Mouse (Mus musculus) myocyte (in vitro differentiated cells): ENCODE results near the gene Tmbim7. TPM values are rescaled to one million over a fixed set of nuclear protein-coding genes. Genes with fewer than 3 reads are reported as not detected.
"Not testable (repeated sequence)": the region's sequence is repeated elsewhere in the genome, so short reads cannot be mapped to it uniquely, and the experiment has no call there.

Experiments used
- H3K27me3 ChIP-seq: one replicate; pipeline ENCODE4 v1.6.1; 2011; ENCODE audit not compliant: control insufficient read depth, insufficient read depth, insufficient read length
- H3K36me3 ChIP-seq: one replicate; pipeline ENCODE4 v1.6.1; 2011; ENCODE audit not compliant: control insufficient read depth, insufficient read depth
- H3K4me2 ChIP-seq: one replicate; pipeline ENCODE4 v1.6.1; 2011; ENCODE audit warnings: low read depth, control low read depth
- H3K4me3 ChIP-seq: one replicate; pipeline ENCODE4 v1.5.1; 2011; ENCODE audit warnings: mild to moderate bottlenecking, control low read depth, moderate library complexity
- H3K79me2 ChIP-seq: one replicate; pipeline ENCODE4 v1.6.1; 2011; ENCODE audit not compliant: control insufficient read depth, insufficient read depth
- H3ac ChIP-seq: one replicate; pipeline ENCODE4 v1.6.1; 2011; ENCODE audit not compliant: control insufficient read depth, insufficient read length
- CEBPB ChIP-seq: IDR thresholded peaks from 2 replicates; pipeline ENCODE4 v1.6.1; 2011; ENCODE audit warnings: mild to moderate bottlenecking, moderate library complexity; ENCODE audit not compliant: poor library complexity, insufficient read depth, severe bottlenecking
- E2F4 ChIP-seq: IDR thresholded peaks from one replicate; pipeline ENCODE4 v1.6.1; 2011; ENCODE audit warnings: mild to moderate bottlenecking, control low read depth, moderate library complexity; ENCODE audit not compliant: insufficient read depth
- MAX ChIP-seq: IDR thresholded peaks from one replicate; pipeline ENCODE4 v1.6.1; 2011; ENCODE audit warnings: low read depth, mild to moderate bottlenecking, control low read depth
- MYOD1 ChIP-seq, 3 experiments: IDR thresholded peaks; one replicate each; pipeline ENCODE4 v1.6.1; 2011; ENCODE audit warnings: control low read depth in 2 of 3, low read depth in 2 of 3, mild to moderate bottlenecking in 2 of 3, moderate library complexity in 1 of 3; ENCODE audit not compliant: insufficient read length in 2 of 3, control insufficient read depth in 1 of 3
- MYOG ChIP-seq, 3 experiments: IDR thresholded peaks; one replicate each; pipeline ENCODE4 v1.6.1; 2011; ENCODE audit warnings: control low read depth in 2 of 3, low read depth in 2 of 3, mild to moderate bottlenecking in 2 of 3; ENCODE audit not compliant: insufficient read length in 2 of 3, control insufficient read depth in 1 of 3, insufficient read depth in 1 of 3
- POLR2A ChIP-seq: IDR thresholded peaks from one replicate; pipeline ENCODE4 v1.6.1; 2011; ENCODE audit warnings: low read depth, mild to moderate bottlenecking, control low read depth, moderate library complexity; ENCODE audit not compliant: insufficient read length
- POLR2AphosphoS2 ChIP-seq: IDR thresholded peaks from one replicate; pipeline ENCODE4 v1.6.1; 2011; ENCODE audit warnings: low read depth, control low read depth; ENCODE audit not compliant: insufficient read length
- REST ChIP-seq: IDR thresholded peaks from one replicate; pipeline ENCODE4 v1.6.1; 2011; ENCODE audit warnings: mild to moderate bottlenecking, control low read depth, moderate library complexity; ENCODE audit not compliant: insufficient read depth, insufficient read length
- SRF ChIP-seq: IDR thresholded peaks from one replicate; pipeline ENCODE4 v1.6.1; 2011; ENCODE audit warnings: low read depth; ENCODE audit not compliant: control insufficient read depth, insufficient read length
- TCF12 ChIP-seq: IDR thresholded peaks from one replicate; pipeline ENCODE4 v1.6.1; 2011; ENCODE audit warnings: mild to moderate bottlenecking, control low read depth; ENCODE audit not compliant: poor library complexity, insufficient read depth, severe bottlenecking
- TCF3 ChIP-seq: IDR thresholded peaks from one replicate; pipeline ENCODE4 v1.6.1; 2011; ENCODE audit warnings: low read depth, control low read depth; ENCODE audit not compliant: insufficient read length
- USF1 ChIP-seq: IDR thresholded peaks from one replicate; pipeline ENCODE4 v1.6.1; 2011; ENCODE audit warnings: low read depth, mild to moderate bottlenecking, control low read depth, moderate library complexity
- polyA plus RNA-seq: library from polyadenylated mRNA; unstranded; fragments of >200 nt; fragmentation: generic; extraction: Trizol; gene quantifications from one replicate; pipeline ENCODE4 v1.2.1, GENCODE M21; 2012; ENCODE audit warnings: missing spikeins

Tmbim7 gene
- polyA plus RNA-seq, 1 experiment = not detected

DNA sequence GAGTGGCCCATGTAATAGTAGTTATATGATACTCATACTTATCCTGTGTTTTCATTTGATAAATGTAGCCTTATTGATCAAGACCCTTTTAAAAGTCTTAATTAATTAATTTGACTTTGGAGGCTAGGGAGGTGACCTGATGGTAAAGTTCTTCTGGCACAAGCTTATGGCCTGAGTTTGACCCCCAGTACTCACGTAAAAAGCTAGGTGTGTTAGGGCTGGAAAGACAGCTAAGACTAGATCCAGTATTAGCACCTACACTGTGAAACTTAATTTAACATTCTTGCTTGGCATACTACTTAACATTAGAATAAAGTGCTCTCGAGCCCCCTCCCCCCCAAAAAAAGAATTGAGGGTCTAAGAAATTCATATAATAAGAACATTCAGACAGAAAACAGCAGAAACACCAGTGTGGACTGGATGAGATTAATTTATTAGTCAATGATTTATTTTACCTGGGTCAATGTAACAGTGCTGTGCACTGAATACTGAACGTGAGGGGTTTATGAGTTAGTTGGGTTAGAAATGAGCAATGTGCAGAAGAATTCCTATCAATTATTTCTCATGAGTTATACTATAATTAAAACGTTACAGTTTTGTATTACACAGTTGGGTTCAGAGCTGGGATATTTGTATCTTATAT is 2.7 kb upstream of the Tmbim7 start:
- H3K36me3 ChIP-seq = peaks cover 9% of the 10 kb centered on the region
- peak overlapping the region; percentile 25 for H3K4me2 ChIP-seq
- peak overlapping the region; percentile 81 for H3ac ChIP-seq
- peaks cover 24% of the 10 kb centered on the region for H3K79me2 ChIP-seq
- H3K27me3 ChIP-seq = no peaks in the 10 kb centered on the region
- no peak for TF ChIP-seq MAX
- TF ChIP-seq POLR2A = no peak
- TF ChIP-seq TCF3 = no peak
- TF ChIP-seq USF1 = no peak
- no peak for TF ChIP-seq E2F4
- TF ChIP-seq MYOD1 (IDR thresholded peaks at IDR 0.05; ENCODE audit: control insufficient read depth in 1 of 3, insufficient read length in 2 of 3, low read depth in 2 of 3) = no peak
- no peak for TF ChIP-seq POLR2AphosphoS2
- TF ChIP-seq MYOG (IDR thresholded peaks at IDR 0.05; ENCODE audit: control insufficient read depth in 1 of 3, insufficient read depth in 1 of 3, insufficient read length in 2 of 3, low read depth in 2 of 3) = no peak
- TF ChIP-seq CEBPB = no peak
- no peak for TF ChIP-seq REST
- TF ChIP-seq SRF = no peak
- no peak for TF ChIP-seq TCF12
- no peak overlapping the region for H3K4me3 ChIP-seq

DNA sequence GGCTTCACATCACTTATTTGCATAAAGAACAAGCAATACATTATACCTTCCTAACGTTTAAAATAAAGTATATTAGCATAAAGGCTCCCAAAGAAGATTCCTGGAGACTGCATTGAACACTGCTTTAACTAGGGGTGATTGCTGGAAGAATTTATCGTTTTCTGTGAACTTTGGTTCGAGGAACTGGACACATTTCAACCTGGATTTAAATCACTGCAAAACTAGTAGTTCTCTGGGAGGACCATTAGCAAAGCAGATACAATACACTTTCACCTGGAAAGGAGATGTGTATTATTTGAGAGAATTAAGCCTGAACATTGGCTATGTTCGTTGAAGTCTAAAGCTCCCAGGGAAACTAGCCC is 2.2 kb upstream of the Tmbim7 start:
- no peak overlapping the region for H3K4me2 ChIP-seq
- H3K4me3 ChIP-seq = no peak overlapping the region
- peaks cover 24% of the 10 kb centered on the region for H3K79me2 ChIP-seq
- TF ChIP-seq MYOG (IDR thresholded peaks at IDR 0.05; ENCODE audit: control insufficient read depth in 1 of 3, insufficient read depth in 1 of 3, insufficient read length in 2 of 3, low read depth in 2 of 3) (no peak), MYOD1 (IDR thresholded peaks at IDR 0.05; ENCODE audit: control insufficient read depth in 1 of 3, insufficient read length in 2 of 3, low read depth in 2 of 3) (no peak), TCF3 (no peak), USF1 (no peak), MAX (no peak), CEBPB (no peak), SRF (no peak), POLR2A (no peak), POLR2AphosphoS2 (no peak), TCF12 (no peak), REST (no peak), E2F4 (no peak)
- H3K36me3 ChIP-seq = peaks cover 4% of the 10 kb centered on the region
- no peak overlapping the region for H3ac ChIP-seq
- H3K27me3 ChIP-seq = no peaks in the 10 kb centered on the region

DNA sequence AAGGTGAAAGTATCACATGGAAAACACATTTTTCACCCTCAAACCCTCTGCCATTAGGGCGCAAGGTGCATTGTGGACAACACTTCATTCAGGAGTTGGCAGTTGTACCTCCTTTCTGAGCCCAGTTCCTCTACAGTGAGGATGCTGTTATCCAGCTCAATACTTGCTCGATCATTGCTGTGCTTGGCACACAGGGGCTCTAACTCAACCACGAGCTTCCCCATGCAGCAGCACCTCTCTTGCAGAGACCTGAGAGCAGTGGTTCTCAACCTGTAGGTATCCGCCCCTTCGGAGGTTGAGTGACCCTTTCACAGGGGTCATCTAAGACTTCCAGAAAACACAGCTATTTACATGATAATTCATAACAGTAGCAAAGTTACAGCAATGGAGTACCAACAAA is 640 bp downstream of the Tmbim7 start:
- H3K4me2 ChIP-seq = no peak overlapping the region
- no peak overlapping the region for H3K4me3 ChIP-seq
- TF ChIP-seq SRF (no peak), TCF12 (no peak), MAX (no peak), CEBPB (no peak), USF1 (no peak), E2F4 (no peak), MYOG (IDR thresholded peaks at IDR 0.05; ENCODE audit: control insufficient read depth in 1 of 3, insufficient read depth in 1 of 3, insufficient read length in 2 of 3, low read depth in 2 of 3) (no peak)
- no peak overlapping the region for H3ac ChIP-seq
- peaks cover 1% of the 10 kb centered on the region for H3K79me2 ChIP-seq
- H3K27me3 ChIP-seq = no peaks in the 10 kb centered on the region
- no peaks in the 10 kb centered on the region for H3K36me3 ChIP-seq

DNA sequence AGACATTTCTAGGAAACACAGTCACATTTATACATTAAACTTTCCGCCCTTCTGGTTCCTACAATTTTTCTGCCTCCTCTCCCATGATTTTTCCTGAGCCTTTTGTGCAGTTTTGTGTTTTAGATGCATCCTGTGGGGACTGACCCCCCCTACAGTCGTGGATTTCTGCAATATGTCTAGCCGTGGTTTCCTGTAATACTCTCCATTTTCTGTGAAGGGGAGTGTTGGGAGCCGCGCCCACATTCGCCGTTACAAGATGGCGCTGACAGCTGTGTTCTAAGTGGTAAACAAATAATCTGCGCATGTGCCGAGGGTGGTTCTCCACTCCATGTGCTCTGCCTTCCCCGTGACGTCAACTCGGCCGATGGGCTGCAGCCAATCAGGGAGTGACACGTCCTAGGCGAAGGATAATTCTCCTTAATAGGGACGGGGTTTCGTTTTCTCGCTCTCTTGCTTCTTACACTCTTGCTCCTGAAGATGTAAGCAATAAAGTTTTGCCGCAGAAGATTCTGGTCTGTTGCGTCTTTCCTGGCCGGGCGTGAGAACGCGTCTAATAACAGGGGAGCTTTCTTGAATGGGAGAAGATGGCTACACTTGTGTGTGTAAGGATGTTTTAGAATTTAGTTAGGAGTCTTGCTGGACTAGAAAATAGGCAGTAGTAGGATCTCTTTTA is 2.1 kb downstream of the Tmbim7 start:
- not testable (repeated sequence) for H3K79me2 ChIP-seq, H3K4me3 ChIP-seq, H3K36me3 ChIP-seq, H3K27me3 ChIP-seq, H3ac ChIP-seq, H3K4me2 ChIP-seq

DNA sequence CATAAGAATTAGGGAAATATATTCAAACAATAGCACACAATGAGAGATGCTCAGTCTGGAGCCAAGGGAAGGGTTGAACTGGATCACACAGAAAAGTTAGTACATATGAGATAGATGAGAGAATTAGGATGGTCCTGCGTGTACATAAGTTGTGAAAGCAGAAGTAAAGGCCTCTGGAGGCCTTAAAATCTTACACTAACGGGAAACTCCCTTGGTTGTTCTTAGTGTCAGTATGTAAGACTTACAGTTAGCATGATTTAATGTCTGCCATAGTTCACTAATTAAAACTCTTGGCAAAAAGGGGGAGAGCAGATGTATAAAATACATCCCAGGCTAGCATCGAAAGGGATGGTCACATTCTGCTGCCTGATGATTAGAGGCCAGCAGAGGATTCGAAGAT is 2.8 kb downstream of the Tmbim7 start:
- TF ChIP-seq TCF12 (no peak), POLR2A (no peak), CEBPB (no peak), MAX (no peak), POLR2AphosphoS2 (no peak), MYOD1 (IDR thresholded peaks at IDR 0.05; ENCODE audit: control insufficient read depth in 1 of 3, insufficient read length in 2 of 3, low read depth in 2 of 3) (no peak), E2F4 (no peak), USF1 (no peak), TCF3 (no peak), SRF (no peak), MYOG (IDR thresholded peaks at IDR 0.05; ENCODE audit: control insufficient read depth in 1 of 3, insufficient read depth in 1 of 3, insufficient read length in 2 of 3, low read depth in 2 of 3) (no peak), REST (no peak)
- H3K4me3 ChIP-seq = no peak overlapping the region
- no peaks in the 10 kb centered on the region for H3K36me3 ChIP-seq
- H3ac ChIP-seq = no peak overlapping the region
- H3K27me3 ChIP-seq = no peaks in the 10 kb centered on the region
- no peaks in the 10 kb centered on the region for H3K79me2 ChIP-seq
- H3K4me2 ChIP-seq = no peak overlapping the region
